Mouse (Mus musculus) testis, adult 2 months (tissue): Measurements from ENCODE around the gene Nudt14.

ENCODE experiments used
- CTCF ChIP-seq: fragments of 200-500 bp; IDR thresholded peaks from 2 replicates; pipeline ENCODE4 v1.5.1; 2012; ENCODE audit warnings: low read depth, mild to moderate bottlenecking, inconsistent platforms, low read length, moderate library complexity; ENCODE audit not compliant: control insufficient read depth, insufficient read depth, insufficient replicate concordance
- POLR2A ChIP-seq: fragments of 200-500 bp; IDR thresholded peaks from 2 replicates; pipeline ENCODE4 v1.6.1; 2012; ENCODE audit warnings: low read depth, mild to moderate bottlenecking, inconsistent platforms, low read length, moderate library complexity; ENCODE audit not compliant: control insufficient read depth

- TF ChIP-seq CTCF (no peak), POLR2A (no peak)
Measured at GRCm38 (mm10) chr12:112991444-112991843, 49.5 kb upstream of the Nudt14 start.
